Mouse (Mus musculus): ENCODE measurements at regions not wholly inside any gene's neighbourhood (a gene's known extent, or its start where the extent isn't known, plus 50 kb on each side); places are given as distances from the start of the nearest gene placed in this dataset.
"Not testable (repeated sequence)": the region's sequence is repeated elsewhere in the genome, so short reads cannot be mapped to it uniquely, and the experiment has no call there.

- no peak for DNase-seq (ENCODE audit: low read depth, low spot score)
These were observed 334.9 kb upstream of the Api5 start for GRCm38 (mm10) chr2:94772801-94773200.

- no peak for DNase-seq (ENCODE audit: low read depth, low spot score)
These were observed 334.3 kb upstream of the Api5 start for GRCm38 (mm10) chr2:94772268-94772667.

DNA sequence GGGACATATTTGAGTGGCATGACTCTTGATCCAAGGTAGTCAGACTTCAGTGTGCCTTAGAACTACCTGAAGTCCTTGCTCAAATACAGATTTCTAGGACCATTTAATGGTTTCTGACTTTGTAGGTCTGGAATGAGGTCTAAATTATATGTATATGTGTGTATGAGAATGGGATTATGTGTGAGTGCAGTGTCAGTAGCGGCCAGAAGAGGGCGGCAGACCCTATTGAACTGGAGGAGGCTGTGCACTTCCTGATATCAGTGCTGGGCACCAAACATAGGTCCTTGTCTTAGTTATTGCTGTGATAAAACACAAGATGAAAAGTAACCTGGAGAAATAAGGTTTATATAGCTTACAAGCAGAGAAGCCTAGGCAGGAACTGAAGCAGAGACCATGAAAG lies 328.6 kb upstream of the Api5 start:
- peak; percentile 32 for DNase-seq (ENCODE audit: low read depth, low spot score)

DNA sequence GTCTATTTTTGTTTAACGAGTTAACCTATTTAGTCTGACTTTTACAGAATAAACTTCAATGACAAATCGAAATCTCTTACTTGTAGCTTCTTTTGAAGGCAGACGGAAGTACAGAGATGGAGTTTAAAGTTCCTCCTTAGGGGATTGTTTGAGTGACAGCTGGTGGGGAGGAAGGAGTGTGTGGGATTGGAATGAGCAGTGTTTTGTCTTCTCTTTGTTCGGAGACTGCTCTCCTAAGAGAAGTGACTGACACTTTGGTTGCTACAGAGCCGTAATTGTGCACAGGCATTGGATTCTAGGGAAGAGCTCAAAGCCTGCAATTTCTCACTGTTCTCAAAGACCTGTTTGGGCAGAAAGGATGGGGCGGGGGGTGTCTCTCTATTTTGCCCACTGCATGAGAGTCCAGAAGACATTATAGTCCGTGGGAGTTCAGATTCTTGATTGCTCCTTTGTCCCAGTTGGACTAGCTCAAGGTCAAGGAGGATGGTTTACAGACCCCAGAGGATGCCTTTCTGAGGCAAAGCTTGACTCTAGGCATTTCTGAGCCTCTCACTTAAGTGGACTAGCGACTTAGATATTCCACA lies 327.0 kb upstream of the Api5 start:
- peak; percentile 15 for DNase-seq (ENCODE audit: low read depth, low spot score)

GRCm38 (mm10) chr2:94764451-94764850 lies 326.5 kb upstream of the Api5 start:
- peak; percentile 71 for DNase-seq (ENCODE audit: low read depth, low spot score)

GRCm38 (mm10) chr2:94748161-94748711 lies 310.3 kb upstream of the Api5 start:
- DNase-seq (ENCODE audit: low read depth, low spot score) = no peak

DNA sequence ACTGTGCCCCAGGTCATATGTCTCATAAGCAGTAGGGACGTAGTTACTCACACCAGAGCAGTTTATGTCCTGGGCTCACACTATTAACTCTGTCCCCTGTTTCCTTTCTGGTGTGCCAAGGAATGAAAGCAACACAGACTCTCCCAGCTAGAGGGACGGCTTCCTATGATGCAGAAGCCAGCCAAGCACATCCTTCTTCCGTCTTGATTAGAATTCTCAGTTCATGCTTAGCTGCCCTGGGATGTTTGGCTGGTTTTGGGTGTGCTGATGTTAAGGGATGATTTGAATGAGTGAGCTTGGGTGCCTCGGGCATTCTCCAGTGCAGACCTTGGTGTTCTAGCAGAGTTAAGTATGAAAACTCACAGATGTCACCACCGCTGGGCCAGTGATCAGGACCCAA lies 291.9 kb upstream of the Api5 start:
- no peak for DNase-seq (ENCODE audit: low read depth, low spot score)

DNA sequence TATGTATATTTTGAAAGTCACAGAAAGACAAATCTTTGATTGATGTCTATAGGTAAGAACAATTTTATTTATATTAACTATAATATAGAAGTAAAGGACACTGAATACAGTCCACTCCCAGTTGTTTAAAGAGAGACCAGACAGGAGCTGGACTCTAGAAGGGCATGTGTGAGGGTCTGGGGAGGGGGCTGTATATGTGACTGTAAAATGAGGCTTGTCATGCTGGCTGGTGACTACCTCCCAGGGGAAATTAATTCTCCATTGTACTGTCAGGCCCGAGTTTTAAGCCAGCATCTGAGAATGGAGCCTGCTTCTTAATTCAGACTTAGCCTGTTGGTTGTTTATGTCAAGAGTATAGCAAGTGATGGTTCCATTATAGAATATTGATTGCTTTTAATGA lies 261.4 kb upstream of the Api5 start:
- no peak for DNase-seq (ENCODE audit: low read depth, low spot score)

DNA sequence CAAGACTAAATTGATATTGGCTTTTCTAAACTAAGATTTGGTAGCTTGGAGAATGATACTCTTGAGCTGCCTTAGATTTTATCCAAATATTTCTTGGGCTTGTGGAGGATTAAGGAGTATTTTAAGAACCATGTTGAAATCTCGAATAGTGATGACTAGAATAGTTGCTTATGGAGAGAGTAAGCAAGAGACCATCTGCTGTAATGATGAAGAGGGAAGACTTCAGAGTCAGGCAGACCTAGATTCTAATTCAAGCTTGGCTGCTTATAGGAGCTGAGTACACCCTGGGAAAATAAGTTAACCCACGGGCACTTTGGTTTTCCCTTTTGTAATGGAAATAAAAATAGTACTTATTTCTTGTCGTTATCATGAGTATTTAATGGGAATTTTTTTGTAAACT lies 257.3 kb upstream of the Api5 start:
- DNase-seq (ENCODE audit: low read depth, low spot score) = no peak

DNA sequence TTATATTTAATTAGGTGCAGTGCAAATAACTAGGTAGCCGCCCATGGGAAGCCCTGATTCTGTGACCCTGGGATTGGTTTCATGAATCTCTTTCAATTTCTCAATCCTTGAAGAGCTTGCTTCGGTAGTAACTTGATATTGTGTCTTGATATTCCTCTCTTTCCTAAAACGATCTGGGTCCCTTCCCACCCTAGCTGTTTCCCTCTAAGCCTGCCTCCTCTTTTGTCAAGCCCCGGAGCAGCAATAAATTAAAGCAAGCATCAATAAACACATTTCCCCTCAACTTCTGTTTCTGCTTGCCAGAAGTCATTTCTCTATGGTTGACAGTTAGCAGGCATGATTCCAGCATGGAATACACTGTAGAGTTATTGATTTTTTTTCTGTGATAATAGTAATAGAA lies 252.6 kb upstream of the Api5 start:
- DNase-seq (ENCODE audit: low read depth, low spot score) = no peak

DNA sequence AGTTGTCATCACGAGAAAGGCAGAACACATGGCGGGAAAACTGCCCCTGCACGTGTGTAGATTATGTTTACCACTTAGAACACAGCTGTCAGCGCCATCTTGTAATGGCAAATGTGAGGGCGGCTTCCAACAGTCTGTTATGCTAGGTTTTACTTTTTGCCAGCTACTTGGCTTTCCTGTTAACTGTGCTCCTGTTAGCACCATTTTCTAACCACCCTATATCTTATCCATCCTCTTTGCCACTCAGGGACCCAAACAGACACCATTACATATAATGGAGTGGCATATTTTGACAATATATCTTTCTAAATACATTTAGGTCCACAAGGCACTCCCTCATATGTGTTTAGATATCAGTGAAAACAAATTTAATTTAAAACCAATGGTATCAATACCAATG lies 247.7 kb upstream of the Api5 start:
- DNase-seq (ENCODE audit: low read depth, low spot score) = not testable (repeated sequence)

DNA sequence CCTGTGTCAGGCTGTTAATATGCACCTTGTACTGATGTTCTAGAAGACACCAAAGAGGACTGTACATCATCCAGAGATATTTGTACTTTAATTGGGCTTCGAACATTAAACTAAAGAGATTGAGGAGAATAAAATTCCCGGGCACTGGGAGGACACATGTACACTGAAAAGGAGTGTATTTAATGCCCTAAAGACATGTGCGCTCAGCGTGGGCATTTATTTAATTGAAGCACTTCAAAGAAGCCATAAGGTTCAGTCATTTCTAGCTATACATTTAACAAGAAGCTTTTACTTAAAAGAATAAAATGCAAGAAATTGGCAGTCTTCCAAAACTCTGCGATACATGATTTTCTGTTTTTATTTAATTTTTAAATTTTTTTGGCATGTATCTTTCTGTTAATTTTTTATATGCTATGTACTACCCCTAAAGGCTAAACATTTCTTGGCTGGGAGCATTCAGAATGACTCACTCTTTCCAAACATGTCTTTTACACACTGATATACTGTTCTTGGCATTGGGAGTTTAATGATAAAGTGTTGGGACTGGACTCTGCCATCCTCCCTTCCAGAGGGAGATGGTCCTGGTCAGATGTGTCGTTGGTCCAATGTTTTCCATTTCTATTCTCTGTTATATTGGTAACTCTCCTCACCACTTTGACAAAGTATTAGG lies 242.3 kb upstream of the Api5 start:
- no peak for DNase-seq (ENCODE audit: low read depth, low spot score)

- DNase-seq (ENCODE audit: low read depth, low spot score) = no peak
These were observed 227.9 kb upstream of the Api5 start for GRCm38 (mm10) chr2:94665850-94666249.

GRCm38 (mm10) chr2:94658426-94658825 lies 220.5 kb upstream of the Api5 start:
- no peak for DNase-seq (ENCODE audit: low read depth, low spot score)

All from ES-CJ7 (cell line).